Mouse (Mus musculus) erythroblast, embryonic 14.5 days (primary cell): ENCODE results near the gene Exoc4. TPM values are rescaled to one million over a fixed set of nuclear protein-coding genes. Genes with fewer than 3 reads are reported as not detected.

Experiments used
- H3K27me3 ChIP-seq: 2 replicates; pipeline ENCODE4 v1.6.1; 2012; ENCODE audit warnings: inconsistent platforms; ENCODE audit not compliant: control insufficient read depth
- H3K36me3 ChIP-seq: 2 replicates; pipeline ENCODE4 v1.6.1; 2012; ENCODE audit warnings: mild to moderate bottlenecking, inconsistent platforms; ENCODE audit not compliant: control insufficient read depth
- H3K4me1 ChIP-seq: 2 replicates; pipeline ENCODE4 v1.6.1; 2012; ENCODE audit warnings: inconsistent platforms; ENCODE audit not compliant: control insufficient read depth
- H3K4me3 ChIP-seq: replicated peaks from 2 replicates; pipeline ENCODE3; 2012; ENCODE audit warnings: moderate library complexity, mild to moderate bottlenecking, inconsistent platforms
- H3K9me3 ChIP-seq: 2 replicates; pipeline ENCODE4 v1.6.1; 2012; ENCODE audit warnings: low read length, inconsistent platforms, mixed read lengths; ENCODE audit not compliant: control insufficient read depth
- GATA1 ChIP-seq: IDR thresholded peaks from 2 replicates; pipeline ENCODE4 v1.6.1; 2012; ENCODE audit warnings: low read length, inconsistent platforms, mixed read lengths
- TAL1 ChIP-seq: IDR thresholded peaks from 3 replicates; pipeline ENCODE4 v1.6.1; 2012; ENCODE audit warnings: low read length, inconsistent platforms, mixed read lengths
- polyA plus RNA-seq: library from polyadenylated mRNA; stranded (reverse); fragments of >175 nt; gene quantifications from 2 replicates; pipeline ENCODE4 v1.2.3, GENCODE M21; 2012

The Exoc4 gene
- polyA plus RNA-seq, 1 experiment, result 0.65 TPM

GRCm38 (mm10) chr6:33733602-33734001, 484.7 kb downstream of the Exoc4 start:
- H3K4me3 ChIP-seq, result no peak overlapping the region
- H3K36me3 ChIP-seq, result no peaks in the 10 kb centered on the region
- H3K4me1 ChIP-seq, result no peaks in the 10 kb centered on the region
- no peak for TF ChIP-seq GATA1
- no peaks in the 10 kb centered on the region for H3K27me3 ChIP-seq
- no peaks in the 10 kb centered on the region for H3K9me3 ChIP-seq

GRCm38 (mm10) chr6:33734032-33734431, 485.1 kb downstream of the Exoc4 start:
- no peaks in the 10 kb centered on the region for H3K36me3 ChIP-seq
- H3K4me1 ChIP-seq, result no peaks in the 10 kb centered on the region
- TF ChIP-seq TAL1, result no peak
- TF ChIP-seq GATA1, result no peak

GRCm38 (mm10) chr6:33738857-33739291, 490.0 kb downstream of the Exoc4 start:
- no peak for TF ChIP-seq TAL1
- TF ChIP-seq GATA1, result no peak
- H3K9me3 ChIP-seq, result peaks cover 2% of the 10 kb centered on the region; the same call in 1 of the 2 replicates
- no peaks in the 10 kb centered on the region for H3K27me3 ChIP-seq
- H3K36me3 ChIP-seq, result no peaks in the 10 kb centered on the region
- H3K4me1 ChIP-seq, result no peaks in the 10 kb centered on the region
- H3K4me3 ChIP-seq, result no peak overlapping the region

More at GRCm38 (mm10) chr6:33734032-33734431, 485.1 kb downstream of the Exoc4 start:
- no peaks in the 10 kb centered on the region for H3K9me3 ChIP-seq
- H3K27me3 ChIP-seq, result no peaks in the 10 kb centered on the region
- no peak overlapping the region for H3K4me3 ChIP-seq

GRCm38 (mm10) chr6:33739304-33739703, 490.4 kb downstream of the Exoc4 start:
- Histone ChIP-seq H3K36me3 (no peaks in the 10 kb centered on the region), H3K9me3 (peaks cover 2% of the 10 kb centered on the region; the same call in 1 of the 2 replicates), H3K4me1 (no peaks in the 10 kb centered on the region), H3K4me3 (no peak overlapping the region), H3K27me3 (no peaks in the 10 kb centered on the region)
- TF ChIP-seq GATA1 (no peak), TAL1 (no peak)

GRCm38 (mm10) chr6:33755976-33756375, 507.1 kb downstream of the Exoc4 start:
- Histone ChIP-seq H3K9me3 (no peaks in the 10 kb centered on the region), H3K27me3 (no peaks in the 10 kb centered on the region), H3K36me3 (no peaks in the 10 kb centered on the region), H3K4me3 (no peak overlapping the region), H3K4me1 (no peaks in the 10 kb centered on the region)
- TF ChIP-seq TAL1, result no peak
- TF ChIP-seq GATA1, result no peak

GRCm38 (mm10) chr6:33761557-33761956, 512.7 kb downstream of the Exoc4 start:
- TF ChIP-seq GATA1 (no peak), TAL1 (no peak)
- no peaks in the 10 kb centered on the region for H3K27me3 ChIP-seq
- no peak overlapping the region for H3K4me3 ChIP-seq
- H3K9me3 ChIP-seq, result no peaks in the 10 kb centered on the region
- H3K36me3 ChIP-seq, result no peaks in the 10 kb centered on the region
- H3K4me1 ChIP-seq, result no peaks in the 10 kb centered on the region

- Histone ChIP-seq H3K4me3 (no peak overlapping the region), H3K9me3 (no peaks in the 10 kb centered on the region), H3K27me3 (no peaks in the 10 kb centered on the region), H3K4me1 (no peaks in the 10 kb centered on the region), H3K36me3 (no peaks in the 10 kb centered on the region)
- no peak for TF ChIP-seq TAL1
- no peak for TF ChIP-seq GATA1
Measured at GRCm38 (mm10) chr6:33763245-33763644, 514.4 kb downstream of the Exoc4 start.

- Histone ChIP-seq H3K9me3 (no peaks in the 10 kb centered on the region), H3K27me3 (no peaks in the 10 kb centered on the region), H3K4me1 (no peaks in the 10 kb centered on the region), H3K36me3 (no peaks in the 10 kb centered on the region), H3K4me3 (no peak overlapping the region)
- no peak for TF ChIP-seq GATA1
- TF ChIP-seq TAL1, result no peak
Measured at GRCm38 (mm10) chr6:33763970-33764369, 515.1 kb downstream of the Exoc4 start.

GRCm38 (mm10) chr6:33769251-33769650, 520.4 kb downstream of the Exoc4 start:
- no peaks in the 10 kb centered on the region for H3K27me3 ChIP-seq
- TF ChIP-seq GATA1, result no peak
- TF ChIP-seq TAL1, result no peak
- H3K36me3 ChIP-seq, result no peaks in the 10 kb centered on the region
- no peak overlapping the region for H3K4me3 ChIP-seq
- no peaks in the 10 kb centered on the region for H3K4me1 ChIP-seq
- no peaks in the 10 kb centered on the region for H3K9me3 ChIP-seq

- H3K36me3 ChIP-seq, result no peaks in the 10 kb centered on the region
- TF ChIP-seq TAL1 (no peak), GATA1 (no peak)
Measured at GRCm38 (mm10) chr6:33770021-33770420, 521.1 kb downstream of the Exoc4 start.

More at GRCm38 (mm10) chr6:33770021-33770420, 521.1 kb downstream of the Exoc4 start:
- no peaks in the 10 kb centered on the region for H3K27me3 ChIP-seq
- no peaks in the 10 kb centered on the region for H3K4me1 ChIP-seq
- H3K4me3 ChIP-seq, result no peak overlapping the region
- no peaks in the 10 kb centered on the region for H3K9me3 ChIP-seq
